ENCODE assay signal across 12 mouse cellular contexts in genomic region chr4:28548231-28548836, GRCm38 (mm10).
A peak's percentile ranks its signal among the peaks of the same experiment; 100 is the strongest.
DNase-seq lines count a peak whose midpoint lies in the region; ATAC-seq and TF ChIP-seq lines count a peak whose summit lies in the region.
"Had no signal": no experiment of that assay in that cellular context is flagged by ENCODE, and none has a peak within 500 bp of the region (broad histone marks: within the 10 kb centered on the region; RNA-seq: fewer than 3 reads in every experiment).

No protein-coding gene starts in this region.

- no peaks in the 10 kb centered on the region for H3K36me3 ChIP-seq in lung, embryonic 14.5 days (ENCODE audit: insufficient read depth)
- no peaks in the 10 kb centered on the region for H3K36me3 ChIP-seq in limb, embryonic 14.5 days (ENCODE audit: control insufficient read depth, insufficient read depth, low read length)
- H3K36me3 ChIP-seq: forebrain, embryonic 10.5 days; neural tube, embryonic 13.5 days had no signal

- TF ChIP-seq CTCF in lung, embryonic 14.5 days (IDR thresholded peaks at IDR 0.05; ENCODE audit: low read depth), result no peak

- peak; percentile 5 for DNase-seq in lung, embryonic 14.5 days
- no peak for DNase-seq in lung, adult 18-20 months
- peak; percentile 56 for DNase-seq in embryo, embryonic 11 days
- peak; percentile 30 for DNase-seq in kidney, adult 11 months
- DNase-seq in limb, embryonic 14.5 days (ENCODE audit: low spot score), result peak; percentile 32
- no peak for DNase-seq in right cerebral cortex, postnatal 25 days
- DNase-seq: cerebellum, adult 9-10 months; gastrocnemius, postnatal 14 days had no signal

- ATAC-seq in lung, embryonic 14.5 days (ENCODE audit: insufficient read depth), result no peak
- peak; percentile 53; the same call in 1 of the 2 replicates for ATAC-seq in limb, embryonic 14.5 days (ENCODE audit: low FRiP score, low read depth)
- ATAC-seq in monocyte, adult 5-6 weeks (replicated peaks; ENCODE audit: insufficient number of reproducible peaks, low FRiP score, low TSS enrichment, poor library complexity, severe bottlenecking), result no peak

- H3K9ac ChIP-seq in lung, embryonic 14.5 days, result no peak overlapping the region
- no peak overlapping the region for H3K9ac ChIP-seq in limb, embryonic 14.5 days (ENCODE audit: low read depth, low read length, severe bottlenecking)
- H3K9ac ChIP-seq: neural tube, embryonic 13.5 days had no signal

- no peaks in the 10 kb centered on the region for H3K9me3 ChIP-seq in lung, embryonic 14.5 days (ENCODE audit: low read depth, low read length)
- H3K9me3 ChIP-seq in limb, embryonic 14.5 days (ENCODE audit: control insufficient read depth, low read length), result no peaks in the 10 kb centered on the region
- H3K9me3 ChIP-seq: forebrain, embryonic 10.5 days; neural tube, embryonic 13.5 days had no signal

- H3K4me2 ChIP-seq in lung, embryonic 14.5 days, result no peak overlapping the region
- H3K4me2 ChIP-seq in limb, embryonic 14.5 days (replicated peaks; ENCODE audit: low read depth, low read length, severe bottlenecking), result no peak overlapping the region
- H3K4me2 ChIP-seq: neural tube, embryonic 13.5 days had no signal

- WGBS in lung, embryonic 14.5 days, result 41% methylated on average over 6 of the region's 6 CpGs
- 53% methylated on average over 6 of the region's 6 CpGs for WGBS in limb, embryonic 14.5 days

- no peak overlapping the region for H3K27ac ChIP-seq in lung, embryonic 14.5 days (ENCODE audit: low read depth)
- H3K27ac ChIP-seq in limb, embryonic 14.5 days (replicated peaks; ENCODE audit: low read depth, low read length), result no peak overlapping the region
- H3K27ac ChIP-seq: forebrain, embryonic 10.5 days; layer of hippocampus, adult 2 months; neural tube, embryonic 13.5 days had no signal

- no peaks in the 10 kb centered on the region for H3K27me3 ChIP-seq in lung, embryonic 14.5 days (ENCODE audit: insufficient read depth, low read length)
- no peaks in the 10 kb centered on the region for H3K27me3 ChIP-seq in limb, embryonic 14.5 days (ENCODE audit: control insufficient read depth, insufficient read depth, low read length)
- H3K27me3 ChIP-seq: neural tube, embryonic 13.5 days had no signal

- no peak overlapping the region for H3K4me3 ChIP-seq in lung, embryonic 14.5 days (ENCODE audit: low read depth, low read length)
- H3K4me3 ChIP-seq in limb, embryonic 14.5 days (replicated peaks; ENCODE audit: low read length), result no peak overlapping the region
- H3K4me3 ChIP-seq: forebrain, embryonic 10.5 days; layer of hippocampus, adult 2 months; neural tube, embryonic 13.5 days had no signal

- TF ChIP-seq POLR2A in limb, embryonic 14.5 days (IDR thresholded peaks at IDR 0.05; ENCODE audit: borderline replicate concordance, extremely low read depth, insufficient read depth, insufficient read length), result no peak

- no peaks in the 10 kb centered on the region for H3K4me1 ChIP-seq in lung, embryonic 14.5 days (ENCODE audit: insufficient read depth)
- no peaks in the 10 kb centered on the region for H3K4me1 ChIP-seq in limb, embryonic 14.5 days (ENCODE audit: control insufficient read depth, insufficient read depth, low read length)

Comparison
In these comparisons a context has a peak if more than half of its experiments do, and no peak if none do; other contexts are left out.
1. DNase-seq: peak in lung, embryonic 14.5 days (single experiment), embryo, embryonic 11 days (single experiment), kidney, adult 11 months (single experiment) and limb, embryonic 14.5 days (single experiment); none in lung, adult 18-20 months (0 of 2) and right cerebral cortex, postnatal 25 days (single experiment).